Mouse (Mus musculus): ENCODE data around the gene Snx29. TPM values are rescaled to one million over a fixed set of nuclear protein-coding genes. Genes with fewer than 3 reads are reported as not detected.
"Not testable (repeated sequence)": the region's sequence is repeated elsewhere in the genome, so short reads cannot be mapped to it uniquely, and the experiment has no call there.

Gene Snx29
- polyA plus RNA-seq, 1 experiment, result 8.4 TPM

GRCm38 (mm10) chr16:11297700-11298099 lies 25.0 kb upstream of the Snx29 start:
- 48% methylated on average over 1 of the region's 1 CpGs for WGBS
- not testable (repeated sequence) for DNase-seq

GRCm38 (mm10) chr16:11303741-11304140 lies 19.0 kb upstream of the Snx29 start:
- no peak for DNase-seq

More at GRCm38 (mm10) chr16:11297700-11298099, 25.0 kb upstream of the Snx29 start:
- not testable (repeated sequence) for H3K4me1 ChIP-seq (ENCODE audit: control insufficient read depth, insufficient read depth, low read length); H3K27ac ChIP-seq (ENCODE audit: insufficient read depth, low read length); H3K27me3 ChIP-seq (ENCODE audit: control insufficient read depth, insufficient read depth, low read length); H3K4me3 ChIP-seq (replicated peaks; ENCODE audit: insufficient read depth, low read depth, low read length)
- peak; percentile 23; the same call in 1 of the 2 replicates for TF ChIP-seq CTCF (IDR thresholded peaks at IDR 0.05; ENCODE audit: borderline replicate concordance, insufficient read depth, low read depth, low read length)

GRCm38 (mm10) chr16:11305531-11305930 lies 17.2 kb upstream of the Snx29 start:
- H3K27me3 ChIP-seq (ENCODE audit: control insufficient read depth, insufficient read depth, low read length), result no peaks in the 10 kb centered on the region
- 94% methylated on average over 2 of the region's 2 CpGs for WGBS

More at GRCm38 (mm10) chr16:11303741-11304140, 19.0 kb upstream of the Snx29 start:
- no peak overlapping the region for H3K27ac ChIP-seq (ENCODE audit: insufficient read depth, low read length)
- no peaks in the 10 kb centered on the region for H3K27me3 ChIP-seq (ENCODE audit: control insufficient read depth, insufficient read depth, low read length)
- H3K4me3 ChIP-seq (replicated peaks; ENCODE audit: insufficient read depth, low read depth, low read length), result no peak overlapping the region
- no peaks in the 10 kb centered on the region for H3K4me1 ChIP-seq (ENCODE audit: control insufficient read depth, insufficient read depth, low read length)
- no peak for TF ChIP-seq CTCF (IDR thresholded peaks at IDR 0.05; ENCODE audit: borderline replicate concordance, insufficient read depth, low read depth, low read length)
- TF ChIP-seq POLR2A (IDR thresholded peaks at IDR 0.05; ENCODE audit: borderline replicate concordance, insufficient read depth, low read length), result no peak

GRCm38 (mm10) chr16:11313512-11313911 lies 9.2 kb upstream of the Snx29 start, which contains the start of gene Tnfrsf17:
Gene Tnfrsf17, plus strand, starts transcription at chr16:11313812.
- TF ChIP-seq CTCF (IDR thresholded peaks at IDR 0.05; ENCODE audit: borderline replicate concordance, insufficient read depth, low read depth, low read length), result no peak
- TF ChIP-seq POLR2A (IDR thresholded peaks at IDR 0.05; ENCODE audit: borderline replicate concordance, insufficient read depth, low read length), result no peak
- H3K27me3 ChIP-seq (ENCODE audit: control insufficient read depth, insufficient read depth, low read length), result no peaks in the 10 kb centered on the region
- no peak for DNase-seq
- H3K4me3 ChIP-seq (replicated peaks; ENCODE audit: insufficient read depth, low read depth, low read length), result no peak within 1 kb of the TSS
- H3K4me1 ChIP-seq (ENCODE audit: control insufficient read depth, insufficient read depth, low read length), result no peaks in the 10 kb centered on the region
- 64% methylated on average over 7 of the region's 7 CpGs for WGBS
- H3K27ac ChIP-seq (ENCODE audit: insufficient read depth, low read length), result no peak within 1 kb of the TSS

More at GRCm38 (mm10) chr16:11305531-11305930, 17.2 kb upstream of the Snx29 start:
- H3K4me3 ChIP-seq (replicated peaks; ENCODE audit: insufficient read depth, low read depth, low read length), result no peak overlapping the region
- H3K27ac ChIP-seq (ENCODE audit: insufficient read depth, low read length), result no peak overlapping the region
- TF ChIP-seq CTCF (IDR thresholded peaks at IDR 0.05; ENCODE audit: borderline replicate concordance, insufficient read depth, low read depth, low read length) (no peak), POLR2A (IDR thresholded peaks at IDR 0.05; ENCODE audit: borderline replicate concordance, insufficient read depth, low read length) (no peak)
- no peaks in the 10 kb centered on the region for H3K4me1 ChIP-seq (ENCODE audit: control insufficient read depth, insufficient read depth, low read length)
- DNase-seq, result no peak

GRCm38 (mm10) chr16:11315786-11316320 lies 6.9 kb upstream of the Snx29 start:
- H3K4me1 ChIP-seq (ENCODE audit: control insufficient read depth, insufficient read depth, low read length), result no peaks in the 10 kb centered on the region
- no peak for TF ChIP-seq POLR2A (IDR thresholded peaks at IDR 0.05; ENCODE audit: borderline replicate concordance, insufficient read depth, low read length)
- no peak for TF ChIP-seq CTCF (IDR thresholded peaks at IDR 0.05; ENCODE audit: borderline replicate concordance, insufficient read depth, low read depth, low read length)
- H3K27ac ChIP-seq (ENCODE audit: insufficient read depth, low read length), result no peak overlapping the region
- no peaks in the 10 kb centered on the region for H3K27me3 ChIP-seq (ENCODE audit: control insufficient read depth, insufficient read depth, low read length)
- H3K4me3 ChIP-seq (replicated peaks; ENCODE audit: insufficient read depth, low read depth, low read length), result no peak overlapping the region
- whole genome bisulfite sequencing, result 67% methylated on average over 5 of the region's 5 CpGs
- no peak for DNase-seq

GRCm38 (mm10) chr16:11316748-11317147 lies 6.0 kb upstream of the Snx29 start:
- Histone ChIP-seq H3K4me3 (replicated peaks; ENCODE audit: insufficient read depth, low read depth, low read length) (no peak overlapping the region), H3K4me1 (ENCODE audit: control insufficient read depth, insufficient read depth, low read length) (no peaks in the 10 kb centered on the region), H3K27me3 (ENCODE audit: control insufficient read depth, insufficient read depth, low read length) (no peaks in the 10 kb centered on the region), H3K27ac (ENCODE audit: insufficient read depth, low read length) (no peak overlapping the region)
- no peak for DNase-seq
- WGBS, result 62% methylated on average over 5 of the region's 5 CpGs
- no peak for TF ChIP-seq CTCF (IDR thresholded peaks at IDR 0.05; ENCODE audit: borderline replicate concordance, insufficient read depth, low read depth, low read length)
- TF ChIP-seq POLR2A (IDR thresholded peaks at IDR 0.05; ENCODE audit: borderline replicate concordance, insufficient read depth, low read length), result no peak

- TF ChIP-seq CTCF (IDR thresholded peaks at IDR 0.05; ENCODE audit: borderline replicate concordance, insufficient read depth, low read depth, low read length), result no peak
- TF ChIP-seq POLR2A (IDR thresholded peaks at IDR 0.05; ENCODE audit: borderline replicate concordance, insufficient read depth, low read length), result no peak
- WGBS, result 67% methylated on average over 6 of the region's 6 CpGs
- no peak for DNase-seq
- Histone ChIP-seq H3K27ac (ENCODE audit: insufficient read depth, low read length) (no peak overlapping the region), H3K27me3 (ENCODE audit: control insufficient read depth, insufficient read depth, low read length) (no peaks in the 10 kb centered on the region), H3K4me1 (ENCODE audit: control insufficient read depth, insufficient read depth, low read length) (no peaks in the 10 kb centered on the region), H3K4me3 (replicated peaks; ENCODE audit: insufficient read depth, low read depth, low read length) (no peak overlapping the region)
These were observed 5.4 kb upstream of the Snx29 start for GRCm38 (mm10) chr16:11317324-11317723.

- Histone ChIP-seq H3K4me3 (replicated peaks; ENCODE audit: insufficient read depth, low read depth, low read length) (peak overlapping the region; percentile 64), H3K27ac (ENCODE audit: insufficient read depth, low read length) (peak overlapping the region; percentile 57), H3K27me3 (ENCODE audit: control insufficient read depth, insufficient read depth, low read length) (no peaks in the 10 kb centered on the region), H3K4me1 (ENCODE audit: control insufficient read depth, insufficient read depth, low read length) (0 out of 2 replicates have a peak, but pooled peaks cover 4% of the 10 kb centered on the region)
- TF ChIP-seq POLR2A (IDR thresholded peaks at IDR 0.05; ENCODE audit: borderline replicate concordance, insufficient read depth, low read length), result no peak
- no peak for TF ChIP-seq CTCF (IDR thresholded peaks at IDR 0.05; ENCODE audit: borderline replicate concordance, insufficient read depth, low read depth, low read length)
- DNase-seq, result peak in 1 of 2 experiments; percentile 25
- under 1% methylated on average over 17 of the region's 17 CpGs for WGBS
These were observed 780 bp downstream of the Snx29 start for GRCm38 (mm10) chr16:11323324-11324051.
